24 mouse cellular contexts compared by ENCODE assay signal in the genomic region with DNA sequence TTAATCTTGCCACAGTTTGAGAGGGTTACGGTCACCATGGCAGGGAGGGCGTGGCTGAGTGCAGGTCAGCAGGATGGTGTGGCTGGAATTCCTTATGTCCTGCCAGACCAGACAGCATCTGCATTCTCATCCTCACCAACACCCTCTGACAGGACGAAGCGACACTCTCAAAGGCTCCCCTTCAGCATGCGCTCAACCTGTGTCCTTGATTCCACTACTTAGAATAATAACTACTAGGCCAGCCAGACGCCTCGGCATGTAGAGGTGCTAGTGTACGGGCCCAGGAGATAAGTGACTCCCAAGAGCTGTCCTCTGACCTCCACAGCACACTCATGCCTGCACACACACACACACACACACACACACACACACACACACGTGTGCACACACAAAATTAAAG. TPM values are rescaled to one million over a fixed set of nuclear protein-coding genes. Genes with fewer than 3 reads are reported as not detected.
DNase-seq lines count a peak whose midpoint lies in the region; ATAC-seq and TF ChIP-seq lines count a peak whose summit lies in the region.
"Had no signal": no experiment of that assay in that cellular context is flagged by ENCODE, and none has a peak within 500 bp of the region (broad histone marks: within the 10 kb centered on the region; RNA-seq: fewer than 3 reads in every experiment).

No protein-coding gene starts in this region.

- H3K27ac ChIP-seq in heart, embryonic 13.5 days (replicated peaks): peak overlapping the region; percentile 28
- no peak overlapping the region for H3K27ac ChIP-seq in heart, adult 2 months
- H3K27ac ChIP-seq in heart, embryonic 16.5 days (ENCODE audit: low read length): no peak overlapping the region
- H3K27ac ChIP-seq: forebrain, embryonic 10.5 days; forebrain, embryonic 13.5 days; hindbrain, embryonic 10.5 days; hindbrain, embryonic 13.5 days; intestine, embryonic 15.5 days had no signal

- no peak for DNase-seq in heart, adult 2 months
- no peak for DNase-seq in heart, postnatal 25 days (ENCODE audit: low spot score)
- DNase-seq in MN1 (ENCODE audit: low spot score): peak; percentile 26
- peak; percentile 19 for DNase-seq in retina, embryonic 14.5 days (ENCODE audit: low spot score)
- no peak for DNase-seq in testis, postnatal 14 days (ENCODE audit: low spot score)
- DNase-seq: adrenal gland, postnatal 10 days; adrenal gland, postnatal 36 days; cerebellum, adult 9-10 months; gastrocnemius, postnatal 10 days; gastrocnemius, postnatal 36 days; kidney, adult 11 months; kidney, adult 8-10 months had no signal

- no peak for TF ChIP-seq POLR2A in heart, adult 2 months (IDR thresholded peaks at IDR 0.05; ENCODE audit: insufficient read depth, low read depth, low read length)

- no peaks in the 10 kb centered on the region for H3K79me2 ChIP-seq in heart, adult 2 months (replicated peaks; ENCODE audit: control insufficient read depth, insufficient read depth, low read length)

- H3K36me3 ChIP-seq in heart, embryonic 13.5 days: no peaks in the 10 kb centered on the region
- no peaks in the 10 kb centered on the region for H3K36me3 ChIP-seq in heart, adult 2 months (ENCODE audit: control insufficient read depth, insufficient read depth, low read length)
- no peaks in the 10 kb centered on the region for H3K36me3 ChIP-seq in heart, embryonic 16.5 days (ENCODE audit: control insufficient read depth, insufficient read depth)
- H3K36me3 ChIP-seq: forebrain, embryonic 10.5 days; heart, embryonic 12.5 days; hindbrain, embryonic 10.5 days; hindbrain, embryonic 13.5 days; intestine, embryonic 15.5 days had no signal

- peaks cover 21% of the 10 kb centered on the region for H3K4me1 ChIP-seq in heart, embryonic 13.5 days
- no peaks in the 10 kb centered on the region for H3K4me1 ChIP-seq in heart, adult 2 months (ENCODE audit: control insufficient read depth, insufficient read depth, low read length)
- peaks cover 3% of the 10 kb centered on the region; the same call in 1 of the 2 replicates for H3K4me1 ChIP-seq in heart, embryonic 16.5 days (ENCODE audit: control insufficient read depth, insufficient read depth, low read length)
- H3K4me1 ChIP-seq: forebrain, embryonic 13.5 days; intestine, embryonic 15.5 days had no signal

- no peak overlapping the region for H3K4me2 ChIP-seq in heart, embryonic 13.5 days
- H3K4me2 ChIP-seq in heart, embryonic 16.5 days (ENCODE audit: low read depth, low read length): no peak overlapping the region
- H3K4me2 ChIP-seq: forebrain, embryonic 13.5 days; heart, embryonic 12.5 days; hindbrain, embryonic 13.5 days; intestine, embryonic 15.5 days had no signal

- no peak overlapping the region for H3K4me3 ChIP-seq in heart, embryonic 13.5 days
- no peak overlapping the region for H3K4me3 ChIP-seq in heart, adult 2 months
- H3K4me3 ChIP-seq in heart, embryonic 16.5 days (ENCODE audit: low read length): no peak overlapping the region
- H3K4me3 ChIP-seq: forebrain, embryonic 10.5 days; forebrain, embryonic 13.5 days; heart, embryonic 12.5 days; hindbrain, embryonic 10.5 days; hindbrain, embryonic 13.5 days; intestine, embryonic 15.5 days had no signal

- TF ChIP-seq EP300 in heart, adult 2 months (IDR thresholded peaks at IDR 0.05; ENCODE audit: insufficient read depth, low read depth, low read length): no peak

- no peak for ATAC-seq in heart, embryonic 13.5 days (ENCODE audit: extremely low read depth, insufficient number of reproducible peaks, low FRiP score, low TSS enrichment)
- ATAC-seq in heart, embryonic 16.5 days (replicated peaks; ENCODE audit: extremely low read depth, insufficient read depth, low FRiP score): peak; percentile 33; the same call in 1 of the 2 replicates
- ATAC-seq: activated CD4-positive, CD25-positive, alpha-beta regulatory T cell, adult 4 months; CD4-positive, CD25-positive, alpha-beta regulatory T cell, adult 4 months; forebrain, embryonic 13.5 days; forebrain, embryonic 16.5 days; hindbrain, embryonic 16.5 days; intestine, embryonic 15.5 days had no signal

- no peaks in the 10 kb centered on the region for H3K9me3 ChIP-seq in heart, embryonic 13.5 days
- H3K9me3 ChIP-seq in heart, embryonic 16.5 days (replicated peaks; ENCODE audit: control insufficient read depth, low read length): no peaks in the 10 kb centered on the region
- H3K9me3 ChIP-seq: forebrain, embryonic 10.5 days; forebrain, embryonic 13.5 days; heart, embryonic 12.5 days; hindbrain, embryonic 10.5 days; hindbrain, embryonic 13.5 days; intestine, embryonic 15.5 days had no signal

- WGBS in heart, embryonic 13.5 days: 36% methylated on average over 9 of the region's 9 CpGs
- WGBS in heart, adult 2 months: 64% methylated on average over 9 of the region's 9 CpGs
- WGBS in heart, embryonic 16.5 days: 41% methylated on average over 9 of the region's 9 CpGs

- H3K27me3 ChIP-seq in heart, embryonic 13.5 days (replicated peaks): no peaks in the 10 kb centered on the region
- H3K27me3 ChIP-seq in heart, adult 2 months (ENCODE audit: control insufficient read depth, insufficient read depth, low read length): no peaks in the 10 kb centered on the region
- no peaks in the 10 kb centered on the region for H3K27me3 ChIP-seq in heart, embryonic 16.5 days (ENCODE audit: control insufficient read depth, insufficient read depth, low read length)
- H3K27me3 ChIP-seq: forebrain, embryonic 13.5 days; heart, embryonic 12.5 days; hindbrain, embryonic 13.5 days; intestine, embryonic 15.5 days had no signal

- TF ChIP-seq CTCF in heart, adult 2 months (IDR thresholded peaks at IDR 0.05): no peak

- H3K9ac ChIP-seq in heart, embryonic 13.5 days: no peak overlapping the region
- no peak overlapping the region for H3K9ac ChIP-seq in heart, adult 2 months (ENCODE audit: low read depth, low read length)
- no peak overlapping the region for H3K9ac ChIP-seq in heart, embryonic 16.5 days (ENCODE audit: low read length)
- H3K9ac ChIP-seq: forebrain, embryonic 13.5 days; heart, embryonic 12.5 days; hindbrain, embryonic 13.5 days; intestine, embryonic 15.5 days had no signal

- intact Hi-C loops in heart, adult 2 months (cut with DNase I): no loop called here
- intact Hi-C loops in heart, postnatal 25 days (cut with DNase I): no loop called here

RNA-seq across cellular contexts. Expression of a gene that starts 13.6 kb away (rescaled TPM):
- polyA plus RNA-seq in heart, embryonic 13.5 days (2015; fragmentation: Nextera tagmentation; extraction: Ambion mirVana): 87.5 and 92.2 TPM in 2 replicates
- 100 to 1,000 TPM; 121 to 143 TPM for total RNA-seq in heart, adult 2 months (2021)
- 26.5 and 51.2 TPM in 2 replicates for polyA plus RNA-seq in heart, adult 2 months (2012; rRNA removed)
- 77.5 and 89.1 TPM in 2 replicates for polyA plus RNA-seq in heart, embryonic 16.5 days (2015; fragmentation: Nextera tagmentation; extraction: Ambion mirVana)
- 100 to 1,000 TPM; 102 to 104 TPM for total RNA-seq in heart, postnatal 25 days (2021)

Comparison
In these comparisons a context has a peak if more than half of its experiments do, and no peak if none do; other contexts are left out.
1. DNase-seq: peak in MN1 (single experiment) and retina, embryonic 14.5 days (single experiment); none in heart, adult 2 months (0 of 2), heart, postnatal 25 days (single experiment) and testis, postnatal 14 days (single experiment).